Mouse (Mus musculus): ENCODE results near the gene Ctsg. TPM values are rescaled to one million over a fixed set of nuclear protein-coding genes. Genes with fewer than 3 reads are reported as not detected.
"Not testable (repeated sequence)": the region's sequence is repeated elsewhere in the genome, so short reads cannot be mapped to it uniquely, and the experiment has no call there.

The Ctsg gene
- polyA plus RNA-seq (2015; fragmentation: Nextera tagmentation; extraction: Ambion mirVana), result 0.53 and 0.72 TPM in 2 replicates

DNA sequence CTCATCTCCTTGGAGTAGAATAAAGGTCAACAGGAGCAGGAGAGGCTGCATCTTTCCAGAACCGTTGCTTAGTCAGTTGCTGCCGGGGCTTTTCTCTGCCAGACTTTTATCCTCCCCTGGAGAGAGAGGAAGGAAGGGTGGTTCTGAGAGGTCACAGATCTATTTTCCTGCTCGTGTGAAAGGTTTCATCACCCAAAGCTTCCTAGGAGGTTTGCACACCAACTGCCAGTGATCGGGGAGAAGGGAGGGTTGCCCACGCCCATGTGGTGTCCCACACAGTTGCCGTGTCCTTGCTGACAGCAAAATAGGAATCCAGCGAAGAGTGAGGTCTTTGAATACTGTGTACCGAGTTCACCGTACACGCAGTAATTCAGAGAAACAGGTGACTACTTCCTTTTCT is at the start of gene Ctsg:
Gene Ctsg (minus strand): TSS at position 189 of the 400 bp plus-strand sequence.
- no peak within 1 kb of the TSS for H3K9ac ChIP-seq

DNA sequence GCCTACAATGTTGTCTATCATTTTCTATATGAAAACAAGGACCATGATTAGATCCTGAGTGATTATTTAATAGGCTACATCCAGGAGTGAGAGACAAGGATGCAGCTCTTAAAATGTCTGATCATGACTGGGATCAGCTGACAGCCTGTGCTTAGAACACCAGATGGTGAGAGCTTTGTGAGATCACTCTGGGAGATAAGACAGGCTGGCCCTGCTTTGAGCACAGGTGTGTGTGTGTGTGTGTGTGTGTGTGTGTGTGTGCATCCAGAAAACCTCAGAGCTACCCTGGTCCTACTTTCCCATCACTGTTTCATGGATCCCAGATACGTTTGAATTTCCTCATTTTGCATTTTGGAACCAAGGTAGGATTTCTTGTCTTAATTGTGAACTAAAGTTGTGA is 31.3 kb upstream of the Ctsg start:
- not testable (repeated sequence) for ATAC-seq (ENCODE audit: insufficient number of reproducible peaks, low FRiP score, low TSS enrichment, low read depth); H3K9ac ChIP-seq; H3K4me2 ChIP-seq; H3K36me3 ChIP-seq; H3K4me1 ChIP-seq; H3K27ac ChIP-seq; H3K4me3 ChIP-seq; H3K27me3 ChIP-seq; H3K9me3 ChIP-seq
- 67% methylated on average over 1 of the region's 1 CpGs for WGBS

More for the DNA sequence above, at the start of gene Ctsg:
- WGBS, result 71% methylated on average over 10 of the region's 10 CpGs
- H3K9me3 ChIP-seq, result no peaks in the 10 kb centered on the region
- H3K4me3 ChIP-seq, result no peak within 1 kb of the TSS
- H3K27me3 ChIP-seq, result no peaks in the 10 kb centered on the region
- no peak for ATAC-seq (ENCODE audit: insufficient number of reproducible peaks, low FRiP score, low TSS enrichment, low read depth)
- no peaks in the 10 kb centered on the region for H3K36me3 ChIP-seq
- H3K4me2 ChIP-seq, result no peak within 1 kb of the TSS
- H3K27ac ChIP-seq, result no peak within 1 kb of the TSS
- no peaks in the 10 kb centered on the region for H3K4me1 ChIP-seq

DNA sequence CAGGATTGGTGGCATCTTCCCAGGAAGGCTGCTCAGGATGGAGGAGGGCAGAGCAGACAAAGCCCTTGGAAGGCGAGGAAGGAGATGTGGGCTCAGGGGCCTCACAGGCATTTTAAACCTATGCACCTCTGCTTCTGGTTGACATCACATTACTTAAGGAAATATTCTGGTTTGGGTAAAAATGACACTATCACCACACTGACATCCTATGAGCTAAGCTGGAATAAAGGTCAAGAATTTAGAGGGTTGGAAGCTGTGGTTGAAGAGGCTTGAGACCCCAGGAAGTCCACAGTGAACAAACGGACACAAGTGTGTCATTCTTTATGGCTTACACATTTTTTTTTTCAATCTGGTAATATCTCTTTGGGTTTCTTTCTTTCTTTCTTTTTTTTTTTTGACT is 30.1 kb upstream of the Ctsg start, which contains the start of gene Gzmd:
Gene Gzmd (minus strand): TSS at position 101 of the 400 bp plus-strand sequence.
- H3K27me3 ChIP-seq; H3K36me3 ChIP-seq; H3K9ac ChIP-seq; ATAC-seq (ENCODE audit: insufficient number of reproducible peaks, low FRiP score, low TSS enrichment, low read depth); H3K27ac ChIP-seq; H3K4me2 ChIP-seq; H3K4me1 ChIP-seq; H3K4me3 ChIP-seq; H3K9me3 ChIP-seq: not testable (repeated sequence)
- WGBS, result 82% methylated on average over 2 of the region's 2 CpGs

DNA sequence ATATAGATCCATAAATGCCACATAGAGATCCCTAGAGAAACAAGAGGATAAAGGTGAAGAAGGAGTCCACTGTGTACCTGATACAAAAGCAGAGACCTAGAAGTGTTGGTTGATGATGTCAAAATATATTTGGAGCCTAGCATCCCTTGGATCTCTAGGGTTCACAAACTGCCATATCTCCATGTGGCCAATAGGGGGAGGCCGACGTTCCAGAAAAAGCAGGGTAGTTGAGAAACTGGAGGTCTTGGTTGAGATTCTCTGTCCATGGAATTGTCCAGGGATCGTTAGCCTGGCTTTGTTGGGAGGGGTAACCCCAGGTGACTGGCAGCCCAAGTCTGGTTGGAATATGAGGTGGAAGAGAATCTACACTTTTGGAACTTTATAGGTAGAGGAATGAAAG is 26.0 kb upstream of the Ctsg start:
- Histone ChIP-seq H3K4me1 (no peaks in the 10 kb centered on the region), H3K9me3 (no peaks in the 10 kb centered on the region), H3K27me3 (no peaks in the 10 kb centered on the region), H3K4me2 (no peak overlapping the region), H3K4me3 (no peak overlapping the region), H3K36me3 (no peaks in the 10 kb centered on the region), H3K9ac (no peak overlapping the region), H3K27ac (no peak overlapping the region)
- WGBS, result 46% methylated on average over 3 of the region's 3 CpGs
- ATAC-seq (ENCODE audit: insufficient number of reproducible peaks, low FRiP score, low TSS enrichment, low read depth), result no peak

DNA sequence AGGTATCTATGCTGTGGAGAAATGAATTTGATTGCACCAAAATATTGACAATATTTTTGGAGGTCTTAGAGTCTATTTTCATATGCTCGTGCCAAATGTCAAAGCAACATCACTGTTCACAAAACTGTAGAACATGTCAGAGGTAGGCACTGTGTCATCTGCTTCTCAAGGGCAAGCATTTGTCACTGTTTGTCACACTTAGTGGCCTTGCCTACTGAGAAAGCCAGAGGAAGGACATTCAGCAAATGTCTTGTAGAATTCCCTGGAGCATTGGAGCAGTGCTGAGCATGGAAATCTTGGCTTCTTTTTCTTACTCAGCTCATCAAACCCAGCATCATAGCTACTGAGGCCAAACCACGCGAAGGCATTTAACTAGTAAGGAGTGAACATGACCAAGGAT is 21.1 kb upstream of the Ctsg start:
- no peaks in the 10 kb centered on the region for H3K9me3 ChIP-seq
- H3K27me3 ChIP-seq, result no peaks in the 10 kb centered on the region
- H3K4me1 ChIP-seq, result no peaks in the 10 kb centered on the region
- H3K36me3 ChIP-seq, result no peaks in the 10 kb centered on the region
- no peak overlapping the region for H3K4me2 ChIP-seq
- 82% methylated on average over 3 of the region's 3 CpGs for WGBS
- H3K9ac ChIP-seq, result no peak overlapping the region
- ATAC-seq (ENCODE audit: insufficient number of reproducible peaks, low FRiP score, low TSS enrichment, low read depth), result no peak
- no peak overlapping the region for H3K4me3 ChIP-seq
- H3K27ac ChIP-seq, result no peak overlapping the region

DNA sequence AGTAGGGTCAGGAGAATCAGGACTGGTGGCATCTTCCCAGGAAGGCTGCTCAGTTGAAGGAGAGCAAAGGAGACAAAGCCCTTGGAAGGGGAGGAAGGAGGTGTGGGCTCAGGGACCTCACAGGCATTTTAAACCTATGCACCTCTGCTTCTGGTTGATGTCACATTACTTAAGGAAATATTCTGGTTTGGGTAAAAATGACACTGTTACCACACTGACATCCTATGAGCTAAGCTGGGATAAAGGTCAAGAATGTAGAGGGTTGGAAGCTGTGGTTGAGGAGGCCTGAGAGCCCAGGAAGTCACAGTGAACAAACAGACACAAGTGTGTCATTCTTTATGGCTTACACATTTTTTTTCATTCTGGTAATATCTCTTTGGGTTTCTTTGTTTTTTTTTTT is 18.2 kb upstream of the Ctsg start, which contains the start of gene Gzme:
Gene Gzme (minus strand): TSS at position 101 of the 400 bp plus-strand sequence.
- no peak for ATAC-seq (ENCODE audit: insufficient number of reproducible peaks, low FRiP score, low TSS enrichment, low read depth)
- Histone ChIP-seq H3K9ac (no peak within 1 kb of the TSS), H3K36me3 (no peaks in the 10 kb centered on the region)

DNA sequence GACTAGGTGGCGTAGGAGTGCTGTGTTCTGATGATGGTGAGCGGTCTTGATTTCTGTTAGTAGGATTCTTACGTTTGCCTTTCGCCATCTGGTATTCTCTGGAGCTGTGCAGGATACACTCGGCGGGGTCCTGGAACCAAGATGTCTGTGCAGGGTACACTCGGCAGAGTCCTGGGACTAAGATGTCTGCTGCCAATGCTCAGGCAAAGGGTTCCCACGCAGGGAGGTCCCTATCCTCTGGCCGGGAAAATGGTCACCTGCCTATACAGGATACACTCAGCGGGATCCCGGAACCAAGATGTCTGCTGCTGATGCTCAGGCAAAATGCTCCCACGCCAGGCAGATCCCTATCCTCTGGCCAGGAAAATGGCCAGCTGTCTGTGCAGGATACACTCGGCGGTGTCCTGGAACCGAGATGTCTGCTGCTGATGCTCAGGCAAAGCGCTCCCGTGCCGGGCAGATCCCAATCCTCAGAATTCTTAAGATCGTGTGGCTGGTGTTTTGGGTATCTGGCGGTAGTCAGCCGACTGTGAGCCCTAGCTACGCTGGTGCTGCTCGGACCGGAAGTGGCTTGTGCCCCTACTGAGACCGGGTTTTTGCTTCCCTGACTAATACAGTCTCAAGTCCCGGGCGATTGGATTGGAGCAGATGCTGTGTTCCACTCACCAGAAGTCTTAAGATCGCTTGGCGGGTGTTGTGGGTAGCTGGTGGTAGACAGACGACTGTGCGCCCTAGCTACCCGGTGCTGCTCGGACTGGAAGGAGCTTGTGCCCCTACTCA is 13.3 kb upstream of the Ctsg start:
- not testable (repeated sequence) for H3K4me3 ChIP-seq; H3K9me3 ChIP-seq; H3K36me3 ChIP-seq; H3K27ac ChIP-seq; H3K27me3 ChIP-seq; H3K4me1 ChIP-seq; H3K4me2 ChIP-seq; ATAC-seq (ENCODE audit: insufficient number of reproducible peaks, low FRiP score, low TSS enrichment, low read depth); H3K9ac ChIP-seq
- 92% methylated on average over 33 of the region's 33 CpGs for WGBS

More for the DNA sequence above, 18.2 kb upstream of the Ctsg start, which contains the start of gene Gzme:
- Histone ChIP-seq H3K27me3 (no peaks in the 10 kb centered on the region), H3K4me3 (no peak within 1 kb of the TSS), H3K4me1 (no peaks in the 10 kb centered on the region), H3K4me2 (no peak within 1 kb of the TSS), H3K27ac (no peak within 1 kb of the TSS), H3K9me3 (no peaks in the 10 kb centered on the region)

DNA sequence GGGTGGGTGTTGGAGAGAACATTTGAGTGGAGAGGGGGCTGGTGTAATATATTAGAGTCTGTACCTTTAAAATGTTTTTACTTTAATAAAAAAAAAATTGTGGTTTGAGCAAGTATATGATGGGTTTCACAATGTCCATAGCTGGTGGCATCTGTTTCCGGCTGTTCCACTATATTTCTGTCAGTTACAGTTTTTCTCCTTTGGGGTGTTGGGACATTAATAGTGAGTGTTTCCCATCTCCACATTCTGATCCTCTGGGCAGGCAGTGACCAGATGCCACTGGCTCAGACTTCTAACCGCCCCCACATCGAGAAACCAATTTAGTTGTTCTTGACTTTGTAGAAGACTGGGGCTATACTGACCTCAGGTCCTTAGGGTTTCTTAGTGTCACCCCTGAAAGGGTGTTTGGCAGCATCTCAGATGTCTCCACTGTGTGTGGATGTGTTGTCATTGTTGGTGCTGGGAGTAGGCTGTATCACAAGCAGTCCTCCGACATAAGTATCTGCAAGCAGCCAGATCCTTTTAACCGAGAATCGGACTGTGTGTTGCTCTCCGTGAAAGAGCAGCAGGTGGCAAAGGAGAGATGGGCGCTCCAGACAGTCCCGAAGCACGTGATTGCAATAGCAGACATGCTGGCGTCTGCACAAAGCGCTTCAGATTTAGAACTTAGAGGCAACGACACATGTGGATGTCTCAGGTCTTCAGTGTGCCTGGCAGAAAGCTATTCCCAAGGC is 3.2 kb upstream of the Ctsg start:
- ATAC-seq (ENCODE audit: insufficient number of reproducible peaks, low FRiP score, low TSS enrichment, low read depth), result no peak
- no peaks in the 10 kb centered on the region for H3K9me3 ChIP-seq

DNA sequence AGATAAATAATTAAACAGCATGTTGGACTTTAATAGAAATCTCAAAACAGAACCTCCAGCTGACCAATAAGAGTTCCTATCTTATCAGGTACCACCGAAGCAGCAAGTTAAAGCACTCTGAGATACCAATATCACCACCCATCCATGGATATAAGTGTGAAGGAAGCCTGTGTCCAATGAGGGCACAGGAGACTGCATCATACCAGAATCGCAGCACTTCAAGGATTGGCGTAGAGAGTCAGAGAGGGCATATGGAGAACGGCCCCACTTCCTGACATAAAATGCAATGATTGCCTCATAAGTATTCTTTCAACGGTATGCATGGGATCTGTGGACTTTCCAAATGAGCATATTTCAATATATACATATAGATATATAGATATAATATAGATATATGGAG is 2.6 kb upstream of the Ctsg start:
- Histone ChIP-seq H3K4me2 (no peak overlapping the region), H3K36me3 (no peaks in the 10 kb centered on the region), H3K27ac (no peak overlapping the region), H3K4me1 (no peaks in the 10 kb centered on the region), H3K27me3 (no peaks in the 10 kb centered on the region), H3K4me3 (no peak overlapping the region), H3K9me3 (no peaks in the 10 kb centered on the region), H3K9ac (no peak overlapping the region)
- WGBS, result 83% methylated on average over 5 of the region's 5 CpGs
- no peak for ATAC-seq (ENCODE audit: insufficient number of reproducible peaks, low FRiP score, low TSS enrichment, low read depth)

More for the DNA sequence above, 3.2 kb upstream of the Ctsg start:
- Histone ChIP-seq H3K27ac (no peak overlapping the region), H3K9ac (no peak overlapping the region), H3K36me3 (no peaks in the 10 kb centered on the region), H3K4me1 (no peaks in the 10 kb centered on the region), H3K4me3 (no peak overlapping the region), H3K4me2 (no peak overlapping the region), H3K27me3 (no peaks in the 10 kb centered on the region)
- 73% methylated on average over 13 of the region's 13 CpGs for WGBS

DNA sequence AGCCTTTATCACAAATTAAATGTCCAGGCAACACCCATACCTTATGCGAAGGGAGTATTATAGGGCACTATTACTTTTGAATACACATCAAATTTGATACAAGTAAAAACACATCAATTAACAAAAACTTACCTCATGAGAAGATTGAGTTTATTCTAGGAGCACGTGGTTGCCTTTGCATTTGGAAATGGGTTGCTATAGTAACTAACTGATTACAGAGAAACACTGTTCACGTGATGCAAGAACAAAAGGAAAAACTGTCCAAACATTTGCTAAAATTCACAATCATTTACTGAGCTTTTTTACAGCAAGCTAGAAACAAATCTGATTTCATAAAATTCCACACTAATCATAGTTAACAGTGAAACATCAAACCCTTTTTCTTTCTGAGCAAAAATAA is 1.1 kb upstream of the Ctsg start:
- no peak overlapping the region for H3K4me2 ChIP-seq
- no peak overlapping the region for H3K4me3 ChIP-seq
- no peaks in the 10 kb centered on the region for H3K9me3 ChIP-seq
- no peak for ATAC-seq (ENCODE audit: insufficient number of reproducible peaks, low FRiP score, low TSS enrichment, low read depth)
- no peaks in the 10 kb centered on the region for H3K36me3 ChIP-seq
- 75% methylated on average over 3 of the region's 3 CpGs for WGBS
- H3K27me3 ChIP-seq, result no peaks in the 10 kb centered on the region
- no peaks in the 10 kb centered on the region for H3K4me1 ChIP-seq
- H3K27ac ChIP-seq, result no peak overlapping the region
- H3K9ac ChIP-seq, result no peak overlapping the region

DNA sequence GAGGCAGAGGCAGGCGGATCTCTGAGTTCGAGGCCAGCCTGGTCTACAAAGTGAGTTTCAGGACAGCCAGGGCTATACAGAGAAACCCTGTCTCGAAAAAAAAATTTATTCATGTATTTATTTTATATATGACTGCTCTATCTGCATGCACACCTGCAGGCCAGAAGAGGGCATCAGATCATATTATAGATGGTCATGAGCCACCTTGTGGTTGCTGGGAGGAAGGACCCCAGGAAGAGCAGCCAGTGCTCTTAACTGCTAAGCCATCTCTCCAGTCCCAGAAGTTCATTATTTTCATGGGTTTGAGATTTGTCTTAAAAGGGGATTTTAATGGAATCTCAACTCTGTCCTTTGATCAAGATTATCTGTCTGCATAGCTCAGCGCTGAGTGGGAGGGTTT is 3.4 kb downstream of the Ctsg start:
- Histone ChIP-seq H3K4me3 (no peak overlapping the region), H3K4me2 (no peak overlapping the region), H3K27ac (no peak overlapping the region), H3K36me3 (no peaks in the 10 kb centered on the region), H3K4me1 (no peaks in the 10 kb centered on the region), H3K9ac (no peak overlapping the region), H3K9me3 (no peaks in the 10 kb centered on the region), H3K27me3 (no peaks in the 10 kb centered on the region)
- no peak for ATAC-seq (ENCODE audit: insufficient number of reproducible peaks, low FRiP score, low TSS enrichment, low read depth)
- 81% methylated on average over 4 of the region's 4 CpGs for WGBS

DNA sequence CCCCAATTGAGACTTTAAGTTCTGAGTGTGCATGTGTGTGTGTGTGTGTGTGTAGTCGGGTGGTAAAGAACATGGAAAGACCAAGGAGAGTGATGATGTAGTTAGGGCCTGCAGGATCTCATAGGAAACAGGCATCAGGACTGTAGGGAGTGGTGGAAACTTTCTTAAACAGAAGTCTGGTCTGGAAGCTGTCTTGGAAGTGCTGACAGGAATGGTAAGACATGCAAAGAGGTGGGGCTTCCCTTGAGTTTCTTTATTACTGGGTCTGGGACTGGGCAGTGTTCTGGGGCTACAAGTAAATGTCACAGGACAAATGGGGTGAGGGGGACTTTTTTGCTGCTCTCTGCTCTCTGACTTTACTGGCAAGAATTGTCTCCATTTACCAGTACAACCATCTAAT is 4.8 kb downstream of the Ctsg start:
- Histone ChIP-seq H3K4me2 (no peak overlapping the region), H3K9me3 (no peaks in the 10 kb centered on the region), H3K9ac (no peak overlapping the region), H3K4me3 (no peak overlapping the region), H3K4me1 (no peaks in the 10 kb centered on the region), H3K27ac (no peak overlapping the region), H3K36me3 (no peaks in the 10 kb centered on the region), H3K27me3 (no peaks in the 10 kb centered on the region)
- WGBS, result 74% methylated on average over 1 of the region's 1 CpGs
- ATAC-seq (ENCODE audit: insufficient number of reproducible peaks, low FRiP score, low TSS enrichment, low read depth), result no peak

All from limb, embryonic 15.5 days (tissue).